Mouse (Mus musculus): ENCODE results near the gene Gm21488. TPM values are rescaled to one million over a fixed set of nuclear protein-coding genes. Genes with fewer than 3 reads are reported as not detected.
"Not testable (repeated sequence)": the region's sequence is repeated elsewhere in the genome, so short reads cannot be mapped to it uniquely, and the experiment has no call there.

Gene Gm21488
- polyA plus RNA-seq (2015; fragmentation: Nextera tagmentation; extraction: Ambion mirVana), result not detected in 2 replicates

- H3K27ac ChIP-seq; H3K4me3 ChIP-seq (replicated peaks); H3K36me3 ChIP-seq; H3K4me1 ChIP-seq; H3K27me3 ChIP-seq; H3K4me2 ChIP-seq; ATAC-seq (replicated peaks; ENCODE audit: low FRiP score); H3K9ac ChIP-seq; H3K9me3 ChIP-seq (replicated peaks): not testable (repeated sequence)
- no CpG with 5 or more reads among the region's 5 CpGs for WGBS
These were observed at the start of gene Gm21488 for GRCm38 (mm10) chrY:27521820-27522219. Gm21488 (minus strand) TSS chrY:27521920.
